Mouse (Mus musculus): ENCODE results near the gene Tnfaip6. TPM values are rescaled to one million over a fixed set of nuclear protein-coding genes. Genes with fewer than 3 reads are reported as not detected.

The Tnfaip6 gene
- total and polyA plus RNA-seq, 2 experiments from 2014 or later, result 1.7 to 3.7 TPM

- ATAC-seq (ENCODE audit: insufficient read depth, low read depth) (no peak), DNase-seq (ENCODE audit: low spot score) (no peak)
- Histone ChIP-seq H3K27me3 (ENCODE audit: control insufficient read depth, insufficient read depth, low read length) (no peaks in the 10 kb centered on the region), H3K9me3 (replicated peaks; ENCODE audit: control insufficient read depth, low read length) (no peaks in the 10 kb centered on the region), H3K4me1 (ENCODE audit: control insufficient read depth, insufficient read depth) (no peaks in the 10 kb centered on the region; the same call in 1 of the 2 replicates), H3K4me3 (ENCODE audit: low read depth, low read length) (no peak overlapping the region), H3K4me2 (ENCODE audit: low read depth, low read length) (no peak overlapping the region), H3K27ac (ENCODE audit: low read depth) (no peak overlapping the region), H3K36me3 (replicated peaks; ENCODE audit: control insufficient read depth, insufficient read depth, low read length) (peaks cover 51% of the 10 kb centered on the region), H3K9ac (replicated peaks; ENCODE audit: low read depth, low read length) (no peak overlapping the region)
- 96% methylated on average over 2 of the region's 2 CpGs for WGBS
- TF ChIP-seq EP300 (IDR thresholded peaks at IDR 0.05; ENCODE audit: low read depth) (no peak), CTCF (IDR thresholded peaks at IDR 0.05; ENCODE audit: low read depth) (no peak)
Measured at GRCm38 (mm10) chr2:52078666-52079065, 40.9 kb downstream of the Tnfaip6 start.

GRCm38 (mm10) chr2:52084013-52084412 is 46.2 kb downstream of the Tnfaip6 start:
- WGBS, result 95% methylated on average over 3 of the region's 3 CpGs
- no peaks in the 10 kb centered on the region for H3K9me3 ChIP-seq (replicated peaks; ENCODE audit: control insufficient read depth, low read length)
- ATAC-seq (ENCODE audit: insufficient read depth, low read depth), result no peak
- no peak overlapping the region for H3K9ac ChIP-seq (replicated peaks; ENCODE audit: low read depth, low read length)
- no peaks in the 10 kb centered on the region; the same call in 1 of the 2 replicates for H3K4me1 ChIP-seq (ENCODE audit: control insufficient read depth, insufficient read depth)
- H3K27ac ChIP-seq (ENCODE audit: low read depth), result no peak overlapping the region
- H3K36me3 ChIP-seq (replicated peaks; ENCODE audit: control insufficient read depth, insufficient read depth, low read length), result peaks cover 57% of the 10 kb centered on the region
- H3K4me2 ChIP-seq (ENCODE audit: low read depth, low read length), result no peak overlapping the region
- H3K27me3 ChIP-seq (ENCODE audit: control insufficient read depth, insufficient read depth, low read length), result no peaks in the 10 kb centered on the region
- TF ChIP-seq EP300 (IDR thresholded peaks at IDR 0.05; ENCODE audit: low read depth) (no peak), CTCF (IDR thresholded peaks at IDR 0.05; ENCODE audit: low read depth) (no peak)
- no peak for DNase-seq (ENCODE audit: low spot score)
- H3K4me3 ChIP-seq (ENCODE audit: low read depth, low read length), result no peak overlapping the region

GRCm38 (mm10) chr2:52084571-52084970 is 46.8 kb downstream of the Tnfaip6 start:
- Histone ChIP-seq H3K9ac (replicated peaks; ENCODE audit: low read depth, low read length) (no peak overlapping the region), H3K4me1 (ENCODE audit: control insufficient read depth, insufficient read depth) (no peaks in the 10 kb centered on the region; the same call in 1 of the 2 replicates), H3K27me3 (ENCODE audit: control insufficient read depth, insufficient read depth, low read length) (no peaks in the 10 kb centered on the region), H3K9me3 (replicated peaks; ENCODE audit: control insufficient read depth, low read length) (no peaks in the 10 kb centered on the region), H3K4me2 (ENCODE audit: low read depth, low read length) (no peak overlapping the region), H3K36me3 (replicated peaks; ENCODE audit: control insufficient read depth, insufficient read depth, low read length) (peaks cover 62% of the 10 kb centered on the region), H3K27ac (ENCODE audit: low read depth) (no peak overlapping the region), H3K4me3 (ENCODE audit: low read depth, low read length) (no peak overlapping the region)
- no peak for DNase-seq (ENCODE audit: low spot score)
- TF ChIP-seq EP300 (IDR thresholded peaks at IDR 0.05; ENCODE audit: low read depth), result no peak
- no peak for TF ChIP-seq CTCF (IDR thresholded peaks at IDR 0.05; ENCODE audit: low read depth)
- ATAC-seq (ENCODE audit: insufficient read depth, low read depth), result no peak
- 86% methylated on average over 2 of the region's 2 CpGs for WGBS

Other genes with a start within 250 kb of the Tnfaip6 start
- gene Rbm43, start 102.8 kb upstream of the Tnfaip6 start, total RNA-seq (2014; rRNA removed; ENCODE audit: low replicate concordance), result 6.8 and 27.9 TPM in 2 replicates
- 9.7 and 10.7 TPM in 2 replicates for gene Rbm43, start 102.8 kb upstream of the Tnfaip6 start, polyA plus RNA-seq (2015; fragmentation: Nextera tagmentation; extraction: Ambion mirVana)
- 2.2 and 6.0 TPM in 2 replicates for gene Nmi, start 64.5 kb upstream of the Tnfaip6 start, total RNA-seq (2014; rRNA removed; ENCODE audit: low replicate concordance)
- gene Nmi, start 64.5 kb upstream of the Tnfaip6 start, polyA plus RNA-seq (2015; fragmentation: Nextera tagmentation; extraction: Ambion mirVana), result 19.8 and 25.6 TPM in 2 replicates
- gene Rif1, start 34.8 kb downstream of the Tnfaip6 start, total RNA-seq (2014; rRNA removed; ENCODE audit: low replicate concordance), result 13.6 and 19.9 TPM in 2 replicates
- gene Rif1, start 34.8 kb downstream of the Tnfaip6 start, polyA plus RNA-seq (2015; fragmentation: Nextera tagmentation; extraction: Ambion mirVana), result 11.3 and 14.3 TPM in 2 replicates